Mouse (Mus musculus): ENCODE results near the gene Tmprss9. TPM values are rescaled to one million over a fixed set of nuclear protein-coding genes. Genes with fewer than 3 reads are reported as not detected.
A peak's percentile ranks its signal among the peaks of the same experiment; 100 is the strongest.

The Tmprss9 gene
- polyA plus RNA-seq, 1 experiment, result 0.08 TPM

DNA sequence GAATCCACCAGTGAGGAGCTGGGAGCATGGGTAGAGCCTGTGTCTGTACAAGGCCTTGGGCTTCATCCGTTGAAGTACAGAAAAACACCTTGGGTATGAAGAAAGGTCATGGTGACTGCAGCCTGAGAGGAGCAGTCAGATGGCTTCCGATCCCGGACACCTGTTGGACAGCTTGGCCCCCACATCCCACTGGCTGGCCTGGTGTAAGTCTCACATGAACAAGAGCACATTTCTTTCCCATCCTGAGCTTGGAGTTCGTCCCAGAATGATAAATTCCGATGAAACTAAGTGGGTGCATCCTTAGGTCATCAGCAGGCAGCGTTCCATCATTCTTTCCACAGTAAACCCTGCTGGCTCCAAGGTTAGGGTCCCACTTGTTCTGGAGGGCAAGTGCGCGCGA, 72.1 kb downstream of the Tmprss9 start:
- Histone ChIP-seq H3K4me1 (peaks cover 79% of the 10 kb centered on the region), H3K36me3 (replicated peaks; ENCODE audit: low read length) (no peaks in the 10 kb centered on the region), H3K27me3 (replicated peaks) (peaks cover 36% of the 10 kb centered on the region), H3K4me3 (replicated peaks) (no peak overlapping the region), H3K9me3 (no peaks in the 10 kb centered on the region)
- no peak for TF ChIP-seq FLI1 (IDR thresholded peaks at IDR 0.05; ENCODE audit: low read length)
- TF ChIP-seq GATA1 (IDR thresholded peaks at IDR 0.05; ENCODE audit: borderline replicate concordance, low read length), result no peak

DNA sequence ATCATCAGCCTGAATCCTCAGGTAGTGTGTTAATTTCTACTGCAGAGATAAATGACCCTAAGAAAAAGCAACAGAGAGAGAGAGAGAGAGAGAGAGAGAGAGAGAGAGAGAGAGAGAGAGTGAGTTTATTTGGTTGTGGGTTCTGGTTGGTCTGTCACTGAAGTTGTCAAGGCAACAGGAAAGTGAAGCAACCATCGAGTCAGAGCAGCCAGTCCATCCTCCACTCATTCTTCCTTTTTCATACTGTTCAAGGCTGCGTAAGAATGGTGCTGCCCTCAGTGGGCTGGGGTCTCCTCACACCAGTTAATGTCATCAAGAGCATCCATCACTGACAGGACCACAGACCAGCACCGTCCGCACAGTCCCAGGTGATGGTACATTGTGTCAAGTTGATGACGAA, 72.6 kb downstream of the Tmprss9 start:
- Histone ChIP-seq H3K4me1 (peaks cover 79% of the 10 kb centered on the region), H3K4me3 (replicated peaks) (no peak overlapping the region), H3K9me3 (no peaks in the 10 kb centered on the region), H3K27me3 (replicated peaks) (peaks cover 33% of the 10 kb centered on the region), H3K36me3 (replicated peaks; ENCODE audit: low read length) (no peaks in the 10 kb centered on the region)
- TF ChIP-seq GATA1 (IDR thresholded peaks at IDR 0.05; ENCODE audit: borderline replicate concordance, low read length) (no peak), FLI1 (IDR thresholded peaks at IDR 0.05; ENCODE audit: low read length) (no peak)

DNA sequence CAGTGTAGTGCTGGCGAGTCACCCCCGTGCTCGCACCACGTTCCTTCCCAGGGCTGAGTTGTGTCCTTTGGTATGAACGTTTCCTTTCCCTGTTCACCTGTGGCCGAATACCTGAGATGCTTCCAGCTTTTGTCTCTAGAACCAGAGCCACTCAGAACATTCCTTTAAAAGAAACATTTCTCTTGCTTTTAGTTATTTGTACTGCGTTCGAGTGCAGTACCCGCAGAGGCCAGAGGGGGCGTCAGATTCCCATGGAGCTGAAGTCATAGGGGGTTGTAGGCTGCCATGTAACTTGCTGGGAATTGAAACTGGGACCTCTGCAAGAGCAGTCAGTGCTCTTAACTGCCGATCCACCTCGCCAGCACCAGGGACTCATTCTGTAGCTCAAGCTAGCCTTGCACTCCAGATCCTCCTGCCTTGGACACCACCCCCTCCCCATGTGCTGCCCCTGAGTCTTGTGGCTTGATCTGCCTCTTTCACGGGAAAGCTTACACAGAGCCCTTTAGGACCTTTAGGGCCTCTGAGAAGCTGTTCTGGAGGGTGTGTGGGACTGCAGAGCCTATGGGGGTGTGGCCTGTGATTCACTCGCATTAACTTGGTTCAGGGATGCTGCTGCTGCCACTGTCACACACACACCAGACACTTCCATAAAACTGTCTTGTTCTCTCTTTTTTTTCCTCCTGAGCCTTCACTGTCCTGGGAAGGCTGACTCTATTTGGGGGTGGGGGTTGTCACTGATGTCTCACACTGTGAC, 75.2 kb downstream of the Tmprss9 start:
- H3K9me3 ChIP-seq, result no peaks in the 10 kb centered on the region
- H3K27me3 ChIP-seq (replicated peaks), result peaks cover 47% of the 10 kb centered on the region
- H3K4me1 ChIP-seq, result peaks cover 70% of the 10 kb centered on the region
- H3K4me3 ChIP-seq (replicated peaks), result no peak overlapping the region
- no peaks in the 10 kb centered on the region for H3K36me3 ChIP-seq (replicated peaks; ENCODE audit: low read length)
- TF ChIP-seq GATA1 (IDR thresholded peaks at IDR 0.05; ENCODE audit: borderline replicate concordance, low read length) (no peak), FLI1 (IDR thresholded peaks at IDR 0.05; ENCODE audit: low read length) (no peak)

DNA sequence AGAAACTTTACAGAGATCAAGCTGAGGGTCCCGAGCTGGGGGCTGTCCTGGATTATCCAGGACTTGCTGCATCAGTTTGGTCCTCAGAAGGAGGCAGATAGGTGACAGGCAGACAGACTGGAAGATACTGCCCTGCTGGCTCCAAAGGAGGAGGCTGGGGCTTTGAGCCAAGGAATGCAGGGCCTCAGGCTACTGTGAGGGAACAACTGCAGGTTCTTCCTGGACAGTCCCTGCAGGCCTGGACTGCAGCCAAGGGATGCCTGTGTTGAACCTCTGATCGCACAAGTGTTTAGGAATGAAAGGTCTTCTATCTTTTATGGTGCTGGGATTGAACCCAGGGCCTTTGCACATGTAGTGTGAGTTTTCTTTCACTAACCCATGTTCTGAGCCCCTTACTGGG, 76.2 kb downstream of the Tmprss9 start:
- H3K4me3 ChIP-seq (replicated peaks), result no peak overlapping the region
- no peaks in the 10 kb centered on the region for H3K36me3 ChIP-seq (replicated peaks; ENCODE audit: low read length)
- peaks cover 66% of the 10 kb centered on the region for H3K4me1 ChIP-seq
- no peak for TF ChIP-seq FLI1 (IDR thresholded peaks at IDR 0.05; ENCODE audit: low read length)
- no peak for TF ChIP-seq GATA1 (IDR thresholded peaks at IDR 0.05; ENCODE audit: borderline replicate concordance, low read length)
- no peaks in the 10 kb centered on the region for H3K9me3 ChIP-seq
- peaks cover 50% of the 10 kb centered on the region for H3K27me3 ChIP-seq (replicated peaks)

DNA sequence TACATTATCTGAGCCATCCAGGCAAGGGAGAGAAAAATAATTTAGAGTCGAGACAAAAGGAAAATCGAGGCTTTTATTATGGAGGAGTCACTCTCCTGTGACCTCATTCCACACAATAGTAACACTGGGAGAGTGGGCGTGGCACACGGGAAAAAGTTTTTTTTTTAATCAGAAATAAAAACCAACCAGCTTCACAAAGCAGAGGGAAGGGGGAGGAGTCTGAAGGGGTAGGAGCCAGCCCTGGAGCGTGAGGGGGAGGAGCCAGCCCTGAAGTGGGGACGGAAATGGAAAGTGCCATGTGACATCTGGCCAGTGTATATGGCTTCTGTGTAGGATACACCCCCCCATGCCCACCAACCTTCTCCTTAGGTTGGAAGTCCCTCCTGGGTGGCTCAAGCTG, 76.9 kb downstream of the Tmprss9 start:
- TF ChIP-seq FLI1 (IDR thresholded peaks at IDR 0.05; ENCODE audit: low read length) (no peak), GATA1 (IDR thresholded peaks at IDR 0.05; ENCODE audit: borderline replicate concordance, low read length) (no peak)
- H3K4me1 ChIP-seq, result peaks cover 61% of the 10 kb centered on the region
- peak overlapping the region; percentile 75 for H3K4me3 ChIP-seq (replicated peaks)
- no peaks in the 10 kb centered on the region for H3K9me3 ChIP-seq
- H3K36me3 ChIP-seq (replicated peaks; ENCODE audit: low read length), result no peaks in the 10 kb centered on the region
- peaks cover 50% of the 10 kb centered on the region for H3K27me3 ChIP-seq (replicated peaks)

DNA sequence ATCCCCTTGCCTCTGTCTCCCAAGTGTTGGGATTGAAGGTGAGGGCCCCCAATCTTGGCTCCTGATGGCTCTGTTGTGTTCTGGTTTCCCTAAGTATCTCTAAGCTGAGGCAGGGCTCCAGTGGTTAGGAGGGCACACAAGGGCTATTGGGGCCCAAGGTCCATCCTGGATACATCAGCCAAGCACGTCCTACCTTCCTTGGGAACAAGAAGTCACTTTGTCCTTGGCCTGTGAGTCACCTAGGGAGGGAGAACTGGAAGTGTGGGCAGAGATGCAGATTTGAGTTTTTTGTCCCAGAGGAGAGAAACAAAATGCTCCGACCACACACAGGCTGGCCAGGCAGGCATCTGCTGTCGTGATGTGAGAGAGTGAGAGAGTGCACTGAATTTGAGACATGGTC, 77.4 kb downstream of the Tmprss9 start:
- peak overlapping the region; percentile 46 for H3K4me3 ChIP-seq (replicated peaks)
- TF ChIP-seq GATA1 (IDR thresholded peaks at IDR 0.05; ENCODE audit: borderline replicate concordance, low read length) (no peak), FLI1 (IDR thresholded peaks at IDR 0.05; ENCODE audit: low read length) (no peak)

More for the DNA sequence above, 77.4 kb downstream of the Tmprss9 start:
- Histone ChIP-seq H3K9me3 (no peaks in the 10 kb centered on the region), H3K4me1 (peaks cover 57% of the 10 kb centered on the region), H3K36me3 (replicated peaks; ENCODE audit: low read length) (no peaks in the 10 kb centered on the region), H3K27me3 (replicated peaks) (peaks cover 50% of the 10 kb centered on the region)

Other genes with a start within 250 kb of the Tmprss9 start
- gene Csnk1g2, start 249.0 kb upstream of the Tmprss9 start, polyA plus RNA-seq (2012; ENCODE audit: insufficient read depth, low replicate concordance), result 476 and 617 TPM in 2 replicates
- gene Btbd2, start 214.8 kb upstream of the Tmprss9 start, polyA plus RNA-seq (2012; ENCODE audit: insufficient read depth, low replicate concordance), result 91.6 and 121 TPM in 2 replicates
- gene Mknk2, start 193.7 kb upstream of the Tmprss9 start, polyA plus RNA-seq (2012; ENCODE audit: insufficient read depth, low replicate concordance), result 472 and 996 TPM in 2 replicates
- gene Mob3a, start 169.9 kb upstream of the Tmprss9 start, polyA plus RNA-seq (2012; ENCODE audit: insufficient read depth, low replicate concordance), result 61.8 and 135 TPM in 2 replicates
- gene Izumo4, start 169.7 kb upstream of the Tmprss9 start, polyA plus RNA-seq (2012; ENCODE audit: insufficient read depth, low replicate concordance), result 19.4 and 27.8 TPM in 2 replicates
- gene Ap3d1, start 129.6 kb upstream of the Tmprss9 start, polyA plus RNA-seq (2012; ENCODE audit: insufficient read depth, low replicate concordance), result 10.9 and 24.8 TPM in 2 replicates
- gene Dot1l, start 116.6 kb upstream of the Tmprss9 start, polyA plus RNA-seq (2012; ENCODE audit: insufficient read depth, low replicate concordance), result 35.3 and 88.7 TPM in 2 replicates
- 413 and 1,110 TPM in 2 replicates for gene Sf3a2, start 73.7 kb upstream of the Tmprss9 start, polyA plus RNA-seq (2012; ENCODE audit: insufficient read depth, low replicate concordance)
- gene Plekhj1, start 73.2 kb upstream of the Tmprss9 start, polyA plus RNA-seq (2012; ENCODE audit: insufficient read depth, low replicate concordance), result 184 and 251 TPM in 2 replicates
- 1.1 and 5.5 TPM in 2 replicates for gene Amh, start 66.6 kb upstream of the Tmprss9 start, polyA plus RNA-seq (2012; ENCODE audit: insufficient read depth, low replicate concordance)
- gene Jsrp1, start 58.4 kb upstream of the Tmprss9 start, polyA plus RNA-seq (2012; ENCODE audit: insufficient read depth, low replicate concordance), result not detected in 2 replicates
- 2,272 and 5,289 TPM in 2 replicates for gene Oaz1, start 45.2 kb upstream of the Tmprss9 start, polyA plus RNA-seq (2012; ENCODE audit: insufficient read depth, low replicate concordance)
- 0.04 TPM in 1 of 2 replicates, not detected in the other for gene Lingo3, start 27.8 kb upstream of the Tmprss9 start, polyA plus RNA-seq (2012; ENCODE audit: insufficient read depth, low replicate concordance)
- gene Lsm7, start 16.6 kb upstream of the Tmprss9 start, polyA plus RNA-seq (2012; ENCODE audit: insufficient read depth, low replicate concordance), result 6.8 and 219 TPM in 2 replicates
- 33.4 and 118 TPM in 2 replicates for gene Sppl2b, start 16.6 kb upstream of the Tmprss9 start, polyA plus RNA-seq (2012; ENCODE audit: insufficient read depth, low replicate concordance)
- 88.8 and 345 TPM in 2 replicates for gene Timm13, start 29.1 kb downstream of the Tmprss9 start, polyA plus RNA-seq (2012; ENCODE audit: insufficient read depth, low replicate concordance)
- 11.8 and 16.6 TPM in 2 replicates for gene Lmnb2, start 46.4 kb downstream of the Tmprss9 start, polyA plus RNA-seq (2012; ENCODE audit: insufficient read depth, low replicate concordance)
- 29.3 and 96.0 TPM in 2 replicates for gene Gadd45b, start 58.2 kb downstream of the Tmprss9 start, polyA plus RNA-seq (2012; ENCODE audit: insufficient read depth, low replicate concordance)
- gene Gng7, start 143.1 kb downstream of the Tmprss9 start, polyA plus RNA-seq (2012; ENCODE audit: insufficient read depth, low replicate concordance), result 0.41 and 1.1 TPM in 2 replicates
- 0.06 TPM in 1 of 2 replicates, not detected in the other for gene Diras1, start 153.8 kb downstream of the Tmprss9 start, polyA plus RNA-seq (2012; ENCODE audit: insufficient read depth, low replicate concordance)
- 1.9 and 7.5 TPM in 2 replicates for gene Slc39a3, start 165.6 kb downstream of the Tmprss9 start, polyA plus RNA-seq (2012; ENCODE audit: insufficient read depth, low replicate concordance)
- 262 and 632 TPM in 2 replicates for gene Sgta, start 188.3 kb downstream of the Tmprss9 start, polyA plus RNA-seq (2012; ENCODE audit: insufficient read depth, low replicate concordance)
- 62.3 and 65.0 TPM in 2 replicates for gene Thop1, start 198.2 kb downstream of the Tmprss9 start, polyA plus RNA-seq (2012; ENCODE audit: insufficient read depth, low replicate concordance)
- gene Creb3l3, start 227.0 kb downstream of the Tmprss9 start, polyA plus RNA-seq (2012; ENCODE audit: insufficient read depth, low replicate concordance), result not detected in 2 replicates
- gene Map2k2, start 234.1 kb downstream of the Tmprss9 start, polyA plus RNA-seq (2012; ENCODE audit: insufficient read depth, low replicate concordance), result 407 and 1,114 TPM in 2 replicates

All from megakaryocyte, embryonic 14.5 days (primary cell).